8 mouse cellular contexts compared by ENCODE assay signal in the genomic region with DNA sequence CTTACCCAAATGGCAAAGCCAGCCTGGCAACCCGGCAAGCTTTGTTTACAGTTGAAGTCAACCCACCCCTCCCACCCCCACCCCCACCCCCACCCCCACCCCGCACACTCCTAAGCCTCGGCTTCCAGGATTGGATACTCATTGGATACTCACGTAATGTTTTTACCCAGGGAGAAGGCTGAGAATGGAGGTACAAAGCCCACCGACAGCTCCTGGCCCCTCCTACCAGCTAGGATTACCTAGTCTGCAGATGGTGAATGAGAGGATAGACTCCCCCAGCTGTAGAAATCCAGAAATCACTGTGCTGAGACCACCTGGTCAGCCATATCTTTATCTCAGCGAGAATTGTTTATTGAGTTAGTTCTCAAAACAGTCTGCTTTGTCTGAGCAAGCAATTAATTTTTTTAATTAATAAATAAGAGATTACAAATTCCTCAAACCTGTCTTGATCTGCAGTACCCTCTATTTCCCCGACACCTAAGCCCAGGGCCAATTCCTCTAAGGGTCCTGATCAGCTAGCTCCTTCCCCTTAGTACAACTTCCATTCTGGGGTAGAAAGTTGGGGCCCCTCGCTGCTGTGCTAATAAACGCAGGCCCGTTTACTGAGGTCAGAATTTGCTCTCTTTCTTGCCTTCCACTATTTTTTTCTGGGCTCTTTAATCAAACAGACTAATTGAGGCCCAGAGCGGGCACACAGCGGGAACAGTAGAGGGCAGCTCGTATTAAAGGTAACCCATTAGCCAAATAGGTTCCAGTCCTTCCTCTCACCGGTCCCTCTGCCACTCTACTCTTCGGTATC. TPM values are rescaled to one million over a fixed set of nuclear protein-coding genes. Genes with fewer than 3 reads are reported as not detected.
DNase-seq lines count a peak whose midpoint lies in the region; ATAC-seq and TF ChIP-seq lines count a peak whose summit lies in the region.
"Had no signal": no experiment of that assay in that cellular context is flagged by ENCODE, and none has a peak within 500 bp of the region (broad histone marks: within the 10 kb centered on the region; RNA-seq: fewer than 3 reads in every experiment).

No protein-coding gene starts in this region.

- no peak for TF ChIP-seq POLR2A in lung, adult 2 months (IDR thresholded peaks at IDR 0.05; ENCODE audit: borderline replicate concordance, extremely low read depth, low read depth, low read length)

- 0 out of 2 replicates have a peak, but pooled peaks have one; percentile 32 for ATAC-seq in lung, embryonic 14.5 days (ENCODE audit: insufficient read depth)
- ATAC-seq in erythroid progenitor cell, adult 5-6 weeks (replicated peaks; ENCODE audit: low FRiP score, poor library complexity, severe bottlenecking): 0 out of 2 replicates have a peak, but pooled peaks have one; percentile 18
- ATAC-seq in limb, embryonic 12.5 days (ENCODE audit: insufficient number of reproducible peaks, insufficient read depth, low FRiP score, low TSS enrichment, low read depth): peak; percentile 45; the same call in 1 of the 2 replicates
- no peak; the same call in 1 of the 2 replicates for ATAC-seq in stomach, embryonic 15.5 days (ENCODE audit: insufficient read depth, low FRiP score, low read depth)

- no peak for TF ChIP-seq CTCF in lung, embryonic 14.5 days (IDR thresholded peaks at IDR 0.05; ENCODE audit: low read depth)
- no peak for TF ChIP-seq CTCF in lung, adult 2 months (IDR thresholded peaks at IDR 0.05; ENCODE audit: insufficient read depth, low read length)

- H3K27ac ChIP-seq in lung, embryonic 14.5 days (ENCODE audit: low read depth): no peak overlapping the region
- peak overlapping the region; percentile 93 for H3K27ac ChIP-seq in limb, embryonic 12.5 days
- no peak overlapping the region for H3K27ac ChIP-seq in stomach, embryonic 15.5 days

- H3K9me3 ChIP-seq in lung, embryonic 14.5 days (ENCODE audit: low read depth, low read length): no peaks in the 10 kb centered on the region
- no peaks in the 10 kb centered on the region for H3K9me3 ChIP-seq in limb, embryonic 12.5 days
- no peaks in the 10 kb centered on the region for H3K9me3 ChIP-seq in stomach, embryonic 15.5 days
- H3K9me3 ChIP-seq: megakaryocyte, embryonic 14.5 days had no signal

- 0 out of 2 replicates have a peak, but pooled peaks cover 3% of the 10 kb centered on the region for H3K4me1 ChIP-seq in lung, embryonic 14.5 days (ENCODE audit: insufficient read depth)
- H3K4me1 ChIP-seq in lung, adult 2 months (ENCODE audit: control insufficient read depth, insufficient read depth, low read length): no peaks in the 10 kb centered on the region
- peaks cover 21% of the 10 kb centered on the region for H3K4me1 ChIP-seq in limb, embryonic 12.5 days (replicated peaks)
- peaks cover 14% of the 10 kb centered on the region for H3K4me1 ChIP-seq in stomach, embryonic 15.5 days

- WGBS in lung, embryonic 14.5 days: 6% methylated on average over 15 of the region's 15 CpGs
- WGBS in lung, adult 2 months: 24% methylated on average over 15 of the region's 15 CpGs
- 3% methylated on average over 15 of the region's 15 CpGs for WGBS in limb, embryonic 12.5 days
- 8% methylated on average over 15 of the region's 15 CpGs for WGBS in stomach, embryonic 15.5 days

- peak overlapping the region; percentile 37 for H3K4me2 ChIP-seq in lung, embryonic 14.5 days
- peak overlapping the region; percentile 45 for H3K4me2 ChIP-seq in limb, embryonic 12.5 days
- H3K4me2 ChIP-seq in stomach, embryonic 15.5 days: peak overlapping the region; percentile 46

- no peaks in the 10 kb centered on the region for H3K27me3 ChIP-seq in lung, embryonic 14.5 days (ENCODE audit: insufficient read depth, low read length)
- H3K27me3 ChIP-seq in limb, embryonic 12.5 days: no peaks in the 10 kb centered on the region
- H3K27me3 ChIP-seq in stomach, embryonic 15.5 days (replicated peaks): no peaks in the 10 kb centered on the region

- no peak overlapping the region for H3K4me3 ChIP-seq in lung, embryonic 14.5 days (ENCODE audit: low read depth, low read length)
- H3K4me3 ChIP-seq in lung, adult 2 months (replicated peaks; ENCODE audit: extremely low read depth, low read depth, low read length): no peak overlapping the region
- peak overlapping the region; percentile 9 for H3K4me3 ChIP-seq in limb, embryonic 12.5 days (replicated peaks)
- 0 out of 2 replicates have a peak overlapping the region, but pooled peaks have one; percentile 11 for H3K4me3 ChIP-seq in stomach, embryonic 15.5 days (replicated peaks)
- H3K4me3 ChIP-seq: megakaryocyte, embryonic 14.5 days had no signal

- no peaks in the 10 kb centered on the region for H3K36me3 ChIP-seq in lung, embryonic 14.5 days (ENCODE audit: insufficient read depth)
- no peaks in the 10 kb centered on the region for H3K36me3 ChIP-seq in limb, embryonic 12.5 days
- H3K36me3 ChIP-seq in stomach, embryonic 15.5 days: no peaks in the 10 kb centered on the region

- H3K9ac ChIP-seq in lung, embryonic 14.5 days: no peak overlapping the region
- no peak overlapping the region for H3K9ac ChIP-seq in limb, embryonic 12.5 days (replicated peaks)
- no peak overlapping the region for H3K9ac ChIP-seq in stomach, embryonic 15.5 days

- DNase-seq in lung, embryonic 14.5 days: no peak
- DNase-seq in lung, adult 2 months: no peak
- DNase-seq in right cerebral cortex, postnatal 10 days (ENCODE audit: low spot score in 2 of 2): no peak
- DNase-seq in urinary bladder, adult 18-20 months (ENCODE audit: low spot score in 2 of 2): no peak

RNA-seq across cellular contexts. Expression of gene Derl3, which starts 10.6 kb away (rescaled TPM):
- 1.9 and 2.0 TPM in 2 replicates for polyA plus RNA-seq in lung, embryonic 14.5 days (2014; fragmentation: Nextera tagmentation; extraction: Ambion mirVana)
- 5.1 and 12.1 TPM in 2 replicates for polyA plus RNA-seq in lung, adult 2 months (2012; rRNA removed)
- not detected in 2 replicates for total RNA-seq in erythroid progenitor cell, adult 5-6 weeks (2015; ENCODE audit: low replicate concordance)
- total RNA-seq in erythroid progenitor cell, adult 5-6 weeks (2017; ENCODE audit: low replicate concordance): not detected in 2 replicates
- polyA plus RNA-seq in limb, embryonic 12.5 days (2016; fragmentation: Nextera tagmentation; extraction: Ambion mirVana): 3.5 and 3.9 TPM in 2 replicates
- polyA plus RNA-seq in stomach, embryonic 15.5 days (2015; fragmentation: Nextera tagmentation; extraction: Ambion mirVana): 6.6 and 8.8 TPM in 2 replicates

RNA-seq across cellular contexts. Expression of gene Mif, which starts 22.6 kb away (rescaled TPM):
- 2,116 and 2,356 TPM in 2 replicates for polyA plus RNA-seq in lung, embryonic 14.5 days (2014; fragmentation: Nextera tagmentation; extraction: Ambion mirVana)
- polyA plus RNA-seq in lung, adult 2 months (2012; rRNA removed): 479 and 563 TPM in 2 replicates
- 49.4 and 54.9 TPM in 2 replicates for total RNA-seq in erythroid progenitor cell, adult 5-6 weeks (2015; ENCODE audit: low replicate concordance)
- 14.8 and 26.6 TPM in 2 replicates for total RNA-seq in erythroid progenitor cell, adult 5-6 weeks (2017; ENCODE audit: low replicate concordance)
- 1,855 and 1,928 TPM in 2 replicates for polyA plus RNA-seq in limb, embryonic 12.5 days (2016; fragmentation: Nextera tagmentation; extraction: Ambion mirVana)
- 1,866 and 1,981 TPM in 2 replicates for polyA plus RNA-seq in stomach, embryonic 15.5 days (2015; fragmentation: Nextera tagmentation; extraction: Ambion mirVana)

RNA-seq across cellular contexts. Expression of gene Smarcb1, which starts 38.8 kb away (rescaled TPM):
- 199 and 219 TPM in 2 replicates for polyA plus RNA-seq in lung, embryonic 14.5 days (2014; fragmentation: Nextera tagmentation; extraction: Ambion mirVana)
- polyA plus RNA-seq in lung, adult 2 months (2012; rRNA removed): 41.2 and 53.1 TPM in 2 replicates
- 50.1 and 67.9 TPM in 2 replicates for total RNA-seq in erythroid progenitor cell, adult 5-6 weeks (2015; ENCODE audit: low replicate concordance)
- 32.1 and 39.3 TPM in 2 replicates for total RNA-seq in erythroid progenitor cell, adult 5-6 weeks (2017; ENCODE audit: low replicate concordance)
- polyA plus RNA-seq in limb, embryonic 12.5 days (2016; fragmentation: Nextera tagmentation; extraction: Ambion mirVana): 252 and 264 TPM in 2 replicates
- polyA plus RNA-seq in stomach, embryonic 15.5 days (2015; fragmentation: Nextera tagmentation; extraction: Ambion mirVana): 172 and 173 TPM in 2 replicates

RNA-seq across cellular contexts. Expression of gene Gstt2, which starts 45.4 kb away (rescaled TPM):
- polyA plus RNA-seq in lung, embryonic 14.5 days (2014; fragmentation: Nextera tagmentation; extraction: Ambion mirVana): 28.0 and 29.8 TPM in 2 replicates
- polyA plus RNA-seq in lung, adult 2 months (2012; rRNA removed): 137 and 149 TPM in 2 replicates
- 18.4 and 20.5 TPM in 2 replicates for total RNA-seq in erythroid progenitor cell, adult 5-6 weeks (2015; ENCODE audit: low replicate concordance)
- total RNA-seq in erythroid progenitor cell, adult 5-6 weeks (2017; ENCODE audit: low replicate concordance): 9.8 and 42.0 TPM in 2 replicates
- 9.7 and 11.1 TPM in 2 replicates for polyA plus RNA-seq in limb, embryonic 12.5 days (2016; fragmentation: Nextera tagmentation; extraction: Ambion mirVana)
- 54.8 and 58.7 TPM in 2 replicates for polyA plus RNA-seq in stomach, embryonic 15.5 days (2015; fragmentation: Nextera tagmentation; extraction: Ambion mirVana)

RNA-seq across cellular contexts. Expression of gene Chchd10, which starts 50.3 kb away (rescaled TPM):
- polyA plus RNA-seq in lung, embryonic 14.5 days (2014; fragmentation: Nextera tagmentation; extraction: Ambion mirVana): 24.3 and 35.2 TPM in 2 replicates
- polyA plus RNA-seq in lung, adult 2 months (2012; rRNA removed): 415 and 628 TPM in 2 replicates
- total RNA-seq in erythroid progenitor cell, adult 5-6 weeks (2015; ENCODE audit: low replicate concordance): 101 and 127 TPM in 2 replicates
- 40.2 and 60.3 TPM in 2 replicates for total RNA-seq in erythroid progenitor cell, adult 5-6 weeks (2017; ENCODE audit: low replicate concordance)
- 5.5 and 8.0 TPM in 2 replicates for polyA plus RNA-seq in limb, embryonic 12.5 days (2016; fragmentation: Nextera tagmentation; extraction: Ambion mirVana)
- polyA plus RNA-seq in stomach, embryonic 15.5 days (2015; fragmentation: Nextera tagmentation; extraction: Ambion mirVana): 90.5 and 101 TPM in 2 replicates

Comparison
In these comparisons a context has a peak if more than half of its experiments do, and no peak if none do; other contexts are left out.
1. H3K4me3 ChIP-seq: peak in limb, embryonic 12.5 days (single experiment) and stomach, embryonic 15.5 days (single experiment); none in lung, embryonic 14.5 days (single experiment) and lung, adult 2 months (single experiment).
2. Peak in every context shown above with its lines, with median percentiles within 50 percentile points of each other: H3K4me2 ChIP-seq.